Mouse (Mus musculus) stomach, postnatal 0 days (tissue): ENCODE measurements at regions not wholly inside any gene's neighbourhood (a gene's known extent, or its start where the extent isn't known, plus 50 kb on each side); places are given as distances from the start of the nearest gene placed in this dataset.

Experiments used
- CTCF ChIP-seq: IDR thresholded peaks from 2 replicates; pipeline ENCODE4 v1.5.1; 2016; ENCODE audit warnings: antibody characterized with exemption, low read depth, mild to moderate bottlenecking, moderate library complexity
- EP300 ChIP-seq: optimal IDR thresholded peaks from 2 replicates; pipeline ENCODE3; 2016; ENCODE audit warnings: antibody characterized with exemption

DNA sequence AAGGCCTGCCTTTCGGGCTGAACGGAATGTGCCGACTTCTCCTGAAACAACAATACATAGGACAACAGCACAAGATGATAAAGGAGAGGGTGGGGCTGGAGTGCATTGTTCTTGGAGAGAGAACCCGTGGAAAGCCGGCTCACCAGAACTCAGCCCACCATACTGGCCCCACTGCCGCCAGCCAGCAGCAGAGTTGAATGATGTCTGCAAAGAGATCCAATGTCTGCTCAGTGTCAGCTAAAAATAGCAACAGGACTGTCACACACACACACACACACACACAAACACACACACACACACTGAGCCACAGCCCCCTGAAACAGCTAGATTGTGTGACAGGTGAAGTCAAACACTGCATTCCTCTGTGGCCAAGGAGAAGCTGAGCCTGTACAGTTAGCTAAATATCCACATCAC is 58.9 kb upstream of the Xcl1 start:
- TF ChIP-seq CTCF (no peak), EP300 (no peak)
